Mouse (Mus musculus) limb, embryonic 13.5 days (tissue): ENCODE data around the gene 5730522E02Rik. TPM values are rescaled to one million over a fixed set of nuclear protein-coding genes. Genes with fewer than 3 reads are reported as not detected.
A peak's percentile ranks its signal among the peaks of the same experiment; 100 is the strongest.

Source experiments
- ATAC-seq: fragments of 200-750 bp; cut with Nextera tagmentation; 2 replicates; pipeline ENCODE4 v1.8.0; 2017; ENCODE audit warnings: low read depth, moderate number of reproducible peaks, moderate TSS enrichment; ENCODE audit not compliant: low FRiP score
- H3K27ac ChIP-seq: fragments of 300-500 bp; sonication (generic); 2 replicates; pipeline ENCODE4 v1.5.1; 2015; ENCODE audit warnings: inconsistent platforms, mild to moderate bottlenecking, moderate library complexity
- H3K27me3 ChIP-seq: fragments of 300-500 bp; sonication (generic); 2 replicates; pipeline ENCODE4 v1.6.1; 2015; ENCODE audit warnings: mild to moderate bottlenecking, inconsistent platforms
- H3K36me3 ChIP-seq: fragments of 300-500 bp; sonication (generic); 2 replicates; pipeline ENCODE4 v1.6.1; 2015; ENCODE audit warnings: inconsistent platforms, mild to moderate bottlenecking, moderate library complexity
- H3K4me1 ChIP-seq: fragments of 300-500 bp; sonication (generic); 2 replicates; pipeline ENCODE4 v1.6.1; 2015; ENCODE audit warnings: inconsistent platforms
- H3K4me2 ChIP-seq: fragments of 300-500 bp; sonication (generic); replicated peaks from 2 replicates; pipeline ENCODE4 v1.6.1; 2015; ENCODE audit warnings: inconsistent platforms, mild to moderate bottlenecking, moderate library complexity
- H3K4me3 ChIP-seq: fragments of 300-500 bp; sonication (generic); 2 replicates; pipeline ENCODE4 v1.5.1; 2015; ENCODE audit warnings: moderate library complexity, mild to moderate bottlenecking, inconsistent platforms
- H3K9ac ChIP-seq: fragments of 300-500 bp; sonication (generic); 2 replicates; pipeline ENCODE4 v1.6.1; 2015; ENCODE audit warnings: mild to moderate bottlenecking, inconsistent platforms
- H3K9me3 ChIP-seq: fragments of 300-500 bp; sonication (generic); 2 replicates; pipeline ENCODE4 v1.6.1; 2016; ENCODE audit warnings: inconsistent platforms
- whole genome bisulfite sequencing: fragments of 180-500 bp; shearing (Covaris S2); methylation state at CpG from one replicate; pipeline ENCODE4 v1.1.7; 2015; 5-methylcytosine and 5-hydroxymethylcytosine counted together
- polyA plus RNA-seq: library from polyadenylated mRNA; unstranded; fragments of >200 nt; fragmentation: Nextera tagmentation; extraction: Ambion mirVana; gene quantifications from 2 replicates; pipeline ENCODE4 v1.2.1, GENCODE M21; 2015

Gene 5730522E02Rik
- polyA plus RNA-seq, 1 experiment from 2014 or later, result 8.4 TPM

- H3K4me3 ChIP-seq, result no peak overlapping the region
- H3K27me3 ChIP-seq, result no peaks in the 10 kb centered on the region
- H3K4me1 ChIP-seq, result no peaks in the 10 kb centered on the region
- no peak overlapping the region for H3K27ac ChIP-seq
- H3K4me2 ChIP-seq, result no peak overlapping the region
- H3K9ac ChIP-seq, result no peak overlapping the region
- WGBS, result 85% methylated on average over 7 of the region's 7 CpGs
- no peaks in the 10 kb centered on the region for H3K36me3 ChIP-seq
- ATAC-seq, result no peak
- no peaks in the 10 kb centered on the region for H3K9me3 ChIP-seq
These were observed 43.0 kb downstream of the 5730522E02Rik start for GRCm38 (mm10) chr11:26167609-26167971.

- 78% methylated on average over 4 of the region's 4 CpGs for WGBS
- Histone ChIP-seq H3K27me3 (no peaks in the 10 kb centered on the region), H3K9ac (no peak overlapping the region), H3K4me1 (no peaks in the 10 kb centered on the region), H3K27ac (no peak overlapping the region), H3K4me2 (no peak overlapping the region), H3K9me3 (no peaks in the 10 kb centered on the region), H3K4me3 (no peak overlapping the region), H3K36me3 (no peaks in the 10 kb centered on the region)
- no peak for ATAC-seq
These were observed 43.5 kb downstream of the 5730522E02Rik start for GRCm38 (mm10) chr11:26166966-26167608.

GRCm38 (mm10) chr11:26164651-26165259 lies 45.8 kb downstream of the 5730522E02Rik start:
- H3K27ac ChIP-seq, result no peak overlapping the region
- ATAC-seq, result no peak
- no peak overlapping the region for H3K4me3 ChIP-seq
- H3K9me3 ChIP-seq, result no peaks in the 10 kb centered on the region
- no peaks in the 10 kb centered on the region for H3K4me1 ChIP-seq
- WGBS, result 89% methylated on average over 5 of the region's 5 CpGs
- H3K4me2 ChIP-seq, result no peak overlapping the region
- no peaks in the 10 kb centered on the region for H3K36me3 ChIP-seq
- H3K27me3 ChIP-seq, result no peaks in the 10 kb centered on the region
- H3K9ac ChIP-seq, result no peak overlapping the region

GRCm38 (mm10) chr11:26161354-26161753 lies 49.2 kb downstream of the 5730522E02Rik start:
- no peak for ATAC-seq
- no peaks in the 10 kb centered on the region for H3K9me3 ChIP-seq
- H3K27me3 ChIP-seq, result no peaks in the 10 kb centered on the region
- WGBS, result 84% methylated on average over 5 of the region's 5 CpGs
- H3K27ac ChIP-seq, result no peak overlapping the region
- H3K4me1 ChIP-seq, result no peaks in the 10 kb centered on the region
- no peak overlapping the region for H3K4me2 ChIP-seq
- H3K4me3 ChIP-seq, result no peak overlapping the region
- H3K36me3 ChIP-seq, result no peaks in the 10 kb centered on the region
- no peak overlapping the region for H3K9ac ChIP-seq

GRCm38 (mm10) chr11:26159033-26159432 lies 51.5 kb downstream of the 5730522E02Rik start:
- no peaks in the 10 kb centered on the region for H3K27me3 ChIP-seq
- no peaks in the 10 kb centered on the region for H3K36me3 ChIP-seq
- 73% methylated on average over 3 of the region's 3 CpGs for WGBS
- ATAC-seq, result no peak
- H3K9me3 ChIP-seq, result no peaks in the 10 kb centered on the region
- no peak overlapping the region for H3K9ac ChIP-seq
- no peaks in the 10 kb centered on the region for H3K4me1 ChIP-seq
- no peak overlapping the region for H3K27ac ChIP-seq
- H3K4me3 ChIP-seq, result no peak overlapping the region
- H3K4me2 ChIP-seq, result no peak overlapping the region

GRCm38 (mm10) chr11:26140024-26140423 lies 70.5 kb downstream of the 5730522E02Rik start:
- no peak overlapping the region for H3K4me3 ChIP-seq
- no peak for ATAC-seq
- H3K4me2 ChIP-seq, result no peak overlapping the region
- H3K9me3 ChIP-seq, result no peaks in the 10 kb centered on the region
- no peak overlapping the region for H3K27ac ChIP-seq
- H3K9ac ChIP-seq, result no peak overlapping the region
- 90% methylated on average over 3 of the region's 3 CpGs for WGBS
- peaks cover 8% of the 10 kb centered on the region; the same call in 1 of the 2 replicates for H3K4me1 ChIP-seq
- no peaks in the 10 kb centered on the region for H3K27me3 ChIP-seq
- H3K36me3 ChIP-seq, result no peaks in the 10 kb centered on the region

GRCm38 (mm10) chr11:26138013-26138412 lies 72.5 kb downstream of the 5730522E02Rik start:
- Histone ChIP-seq H3K4me3 (no peak overlapping the region), H3K9ac (no peak overlapping the region), H3K36me3 (no peaks in the 10 kb centered on the region), H3K27me3 (no peaks in the 10 kb centered on the region), H3K27ac (no peak overlapping the region), H3K9me3 (no peaks in the 10 kb centered on the region), H3K4me2 (no peak overlapping the region), H3K4me1 (peaks cover 8% of the 10 kb centered on the region; the same call in 1 of the 2 replicates)
- WGBS, result 82% methylated on average over 1 of the region's 1 CpGs
- ATAC-seq, result no peak

GRCm38 (mm10) chr11:26130911-26131310 lies 79.7 kb downstream of the 5730522E02Rik start:
- Histone ChIP-seq H3K4me1 (peaks cover 12% of the 10 kb centered on the region), H3K36me3 (no peaks in the 10 kb centered on the region), H3K4me3 (no peak overlapping the region), H3K27me3 (no peaks in the 10 kb centered on the region), H3K27ac (no peak overlapping the region), H3K9me3 (no peaks in the 10 kb centered on the region), H3K4me2 (peak overlapping the region; percentile 20), H3K9ac (no peak overlapping the region)
- no peak for ATAC-seq
- 19% methylated on average over 11 of the region's 11 CpGs for WGBS

GRCm38 (mm10) chr11:26129054-26129453 lies 81.5 kb downstream of the 5730522E02Rik start:
- H3K4me1 ChIP-seq, result peaks cover 12% of the 10 kb centered on the region
- WGBS, result 57% methylated on average over 2 of the region's 2 CpGs
- H3K27me3 ChIP-seq, result no peaks in the 10 kb centered on the region
- no peak for ATAC-seq
- H3K4me3 ChIP-seq, result no peak overlapping the region
- H3K9ac ChIP-seq, result no peak overlapping the region
- H3K27ac ChIP-seq, result no peak overlapping the region
- no peaks in the 10 kb centered on the region for H3K36me3 ChIP-seq
- no peaks in the 10 kb centered on the region for H3K9me3 ChIP-seq
- no peak overlapping the region for H3K4me2 ChIP-seq

- WGBS, result 42% methylated on average over 2 of the region's 2 CpGs
- ATAC-seq, result no peak
- Histone ChIP-seq H3K4me1 (peaks cover 12% of the 10 kb centered on the region), H3K27me3 (no peaks in the 10 kb centered on the region), H3K9me3 (no peaks in the 10 kb centered on the region), H3K36me3 (no peaks in the 10 kb centered on the region), H3K9ac (no peak overlapping the region), H3K4me3 (no peak overlapping the region), H3K27ac (no peak overlapping the region), H3K4me2 (no peak overlapping the region)
These were observed 82.2 kb downstream of the 5730522E02Rik start for GRCm38 (mm10) chr11:26128385-26128784.

- Histone ChIP-seq H3K27me3 (no peaks in the 10 kb centered on the region), H3K4me1 (peaks cover 7% of the 10 kb centered on the region), H3K27ac (no peak overlapping the region), H3K36me3 (no peaks in the 10 kb centered on the region), H3K4me3 (no peak overlapping the region), H3K4me2 (no peak overlapping the region), H3K9me3 (no peaks in the 10 kb centered on the region), H3K9ac (no peak overlapping the region)
- ATAC-seq, result no peak
These were observed 84.6 kb downstream of the 5730522E02Rik start for GRCm38 (mm10) chr11:26125923-26126322.

GRCm38 (mm10) chr11:26120781-26121557 lies 89.6 kb downstream of the 5730522E02Rik start:
- H3K4me2 ChIP-seq, result 0 out of 2 replicates have a peak overlapping the region, but pooled peaks have one; percentile 14
- no peak for ATAC-seq
- 28% methylated on average over 8 of the region's 8 CpGs for WGBS
- no peaks in the 10 kb centered on the region for H3K36me3 ChIP-seq
- no peak overlapping the region for H3K9ac ChIP-seq
- no peak overlapping the region for H3K4me3 ChIP-seq
- no peaks in the 10 kb centered on the region for H3K9me3 ChIP-seq
- H3K27ac ChIP-seq, result no peak overlapping the region
- no peaks in the 10 kb centered on the region for H3K27me3 ChIP-seq
- peaks cover 7% of the 10 kb centered on the region for H3K4me1 ChIP-seq
